Mouse (Mus musculus) brain, embryonic 14.5 days (tissue): Measurements from ENCODE around the gene Plg. TPM values are rescaled to one million over a fixed set of nuclear protein-coding genes. Genes with fewer than 3 reads are reported as not detected.

ENCODE experiments used
- DNase-seq: peaks from one replicate; pipeline ENCODE4 v3.0.0-alpha.2; 2011; ENCODE audit warnings: low read depth
- CTCF ChIP-seq: fragments of 200-500 bp; IDR thresholded peaks from 2 replicates; pipeline ENCODE4 v1.5.1; 2012; ENCODE audit warnings: inconsistent platforms, mild to moderate bottlenecking, moderate library complexity, borderline replicate concordance; ENCODE audit not compliant: insufficient read depth, insufficient read length; ENCODE audit errors: extremely low read depth
- POLR2A ChIP-seq: fragments of 200-500 bp; IDR thresholded peaks from 2 replicates; pipeline ENCODE4 v1.6.1; 2012; ENCODE audit warnings: mild to moderate bottlenecking, inconsistent platforms, borderline replicate concordance; ENCODE audit not compliant: poor library complexity, insufficient read depth, insufficient read length, severe bottlenecking; ENCODE audit errors: extremely low read depth
- polyA plus RNA-seq: library from polyadenylated mRNA; depleted of rRNA; stranded (reverse); fragments of >200 nt; gene quantifications from 2 replicates; pipeline ENCODE4 v1.2.3, GENCODE M21; 2012; rRNA removed

Plg gene
- 0.10 and 0.16 TPM in 2 replicates for polyA plus RNA-seq

GRCm38 (mm10) chr17:12377981-12378705 is at the start of gene Plg:
Gene Plg, plus strand, starts transcription at chr17:12378608.
- TF ChIP-seq POLR2A (no peak), CTCF (no peak)
- DNase-seq, result no peak

GRCm38 (mm10) chr17:12335115-12335514 is 43.3 kb upstream of the Plg start:
- TF ChIP-seq CTCF (no peak), POLR2A (no peak)
- DNase-seq, result no peak

GRCm38 (mm10) chr17:12336073-12336868 is 42.1 kb upstream of the Plg start:
- TF ChIP-seq CTCF, result no peak
- no peak for TF ChIP-seq POLR2A
- DNase-seq, result no peak

- DNase-seq, result no peak
- no peak for TF ChIP-seq POLR2A
- TF ChIP-seq CTCF, result no peak
Measured at GRCm38 (mm10) chr17:12337156-12337555, 41.3 kb upstream of the Plg start.

- DNase-seq, result peak; percentile 41
- TF ChIP-seq CTCF (no peak), POLR2A (no peak)
Measured at GRCm38 (mm10) chr17:12343702-12344376, 34.6 kb upstream of the Plg start.

GRCm38 (mm10) chr17:12347462-12347861 is 30.9 kb upstream of the Plg start:
- TF ChIP-seq CTCF, result no peak
- no peak for TF ChIP-seq POLR2A
- no peak for DNase-seq

- TF ChIP-seq CTCF, result no peak
- TF ChIP-seq POLR2A, result no peak
- no peak for DNase-seq
Measured at GRCm38 (mm10) chr17:12351564-12351963, 26.8 kb upstream of the Plg start.

- TF ChIP-seq POLR2A (no peak), CTCF (no peak)
- peak; percentile 46 for DNase-seq
Measured at GRCm38 (mm10) chr17:12352781-12353180, 25.6 kb upstream of the Plg start.

GRCm38 (mm10) chr17:12359876-12360275 is 18.5 kb upstream of the Plg start:
- DNase-seq, result no peak
- TF ChIP-seq CTCF (no peak), POLR2A (no peak)

GRCm38 (mm10) chr17:12363601-12364425 is 14.6 kb upstream of the Plg start:
- DNase-seq, result no peak
- no peak for TF ChIP-seq CTCF

- DNase-seq, result peak; percentile 55
- no peak for TF ChIP-seq CTCF
- TF ChIP-seq POLR2A, result no peak
Measured at GRCm38 (mm10) chr17:12364426-12364735, 14.0 kb upstream of the Plg start.
